13 mouse cellular contexts compared by ENCODE assay signal in the genomic region with DNA sequence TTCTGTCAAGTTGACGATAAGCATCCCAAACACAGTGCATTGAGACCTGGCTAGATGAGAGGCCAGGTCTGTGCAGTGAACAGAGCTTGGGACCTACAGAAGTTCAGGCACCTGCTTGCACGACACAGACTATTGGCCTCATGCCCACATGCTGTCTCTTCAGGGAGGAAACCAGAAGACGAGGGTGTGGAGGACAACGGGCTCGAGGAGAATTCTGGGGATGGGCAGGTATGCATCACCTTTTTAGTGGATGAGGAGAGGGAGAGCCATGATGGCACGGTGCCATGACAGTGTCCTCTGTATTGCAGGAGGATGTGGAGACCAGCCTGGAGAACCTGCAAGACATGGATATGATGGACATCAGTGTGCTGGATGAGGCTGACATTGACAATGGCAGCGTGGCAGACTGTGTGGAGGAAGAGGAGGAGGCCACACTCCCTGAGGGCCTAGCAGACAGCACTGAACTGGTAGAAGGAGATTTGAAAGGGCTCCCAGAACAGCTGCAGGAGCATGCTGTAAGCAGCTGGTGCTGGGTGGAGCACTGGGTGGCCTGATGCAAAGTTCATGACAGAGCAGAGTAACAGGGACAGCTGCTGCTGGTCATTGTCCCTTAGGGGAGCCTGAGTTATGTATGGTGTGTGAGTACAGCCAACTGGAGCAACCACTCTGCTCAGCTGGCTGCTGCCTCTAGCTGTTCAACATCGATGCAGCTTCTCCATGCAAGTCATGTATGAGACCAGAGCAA. TPM values are rescaled to one million over a fixed set of nuclear protein-coding genes. Genes with fewer than 3 reads are reported as not detected.
DNase-seq lines count a peak whose midpoint lies in the region; ATAC-seq and TF ChIP-seq lines count a peak whose summit lies in the region.
"Had no signal": no experiment of that assay in that cellular context is flagged by ENCODE, and none has a peak within 500 bp of the region (broad histone marks: within the 10 kb centered on the region; RNA-seq: fewer than 3 reads in every experiment).

No protein-coding gene starts in this region.

- peak; percentile 43 for DNase-seq in cerebellum, adult 11-12 months
- no peak for DNase-seq in cerebellum, adult 11 months
- no peak for DNase-seq in hindbrain, postnatal 0 days (ENCODE audit: low spot score)
- no peak for DNase-seq in hindbrain, embryonic 11.5 days (ENCODE audit: low spot score)
- no peak for DNase-seq in midbrain, embryonic 10.5 days (ENCODE audit: low spot score)
- DNase-seq in forebrain, embryonic 14.5 days (ENCODE audit: low spot score): no peak
- DNase-seq in adrenal gland, postnatal 10 days: no peak
- DNase-seq: adrenal gland, postnatal 25 days; forebrain, postnatal 0 days; liver, embryonic 13.5 days had no signal

- H3K4me1 ChIP-seq in hindbrain, postnatal 0 days (ENCODE audit: insufficient read depth, low read length): no peaks in the 10 kb centered on the region
- no peaks in the 10 kb centered on the region; the same call in 1 of the 2 replicates for H3K4me1 ChIP-seq in hindbrain, embryonic 11.5 days (replicated peaks; ENCODE audit: control insufficient read depth, insufficient read depth, low read length)
- peaks cover 3% of the 10 kb centered on the region; the same call in 1 of the 2 replicates for H3K4me1 ChIP-seq in midbrain, embryonic 12.5 days
- H3K4me1 ChIP-seq in midbrain, embryonic 10.5 days: peaks cover under 1% of the 10 kb centered on the region; the same call in 1 of the 2 replicates
- H3K4me1 ChIP-seq in forebrain, embryonic 14.5 days (ENCODE audit: control insufficient read depth, insufficient read depth, low read length): no peaks in the 10 kb centered on the region

- H3K36me3 ChIP-seq in hindbrain, postnatal 0 days (ENCODE audit: insufficient read depth, low read length): peaks cover 80% of the 10 kb centered on the region
- H3K36me3 ChIP-seq in hindbrain, embryonic 11.5 days (ENCODE audit: control insufficient read depth, insufficient read depth, low read length): peaks cover 44% of the 10 kb centered on the region
- peaks cover 96% of the 10 kb centered on the region for H3K36me3 ChIP-seq in midbrain, embryonic 12.5 days
- H3K36me3 ChIP-seq in midbrain, embryonic 10.5 days: peaks cover 97% of the 10 kb centered on the region
- H3K36me3 ChIP-seq in forebrain, embryonic 14.5 days (ENCODE audit: control insufficient read depth, insufficient read depth, low read length): peaks cover 96% of the 10 kb centered on the region

- WGBS in hindbrain, postnatal 0 days: 78% methylated on average over 8 of the region's 8 CpGs
- WGBS in hindbrain, embryonic 11.5 days: 94% methylated on average over 8 of the region's 8 CpGs
- 94% methylated on average over 8 of the region's 8 CpGs for WGBS in midbrain, embryonic 12.5 days
- WGBS in midbrain, embryonic 10.5 days: 94% methylated on average over 8 of the region's 8 CpGs
- WGBS in forebrain, embryonic 14.5 days: 89% methylated on average over 8 of the region's 8 CpGs

- H3K4me2 ChIP-seq in hindbrain, postnatal 0 days (ENCODE audit: low read depth, low read length): no peak overlapping the region
- no peak overlapping the region for H3K4me2 ChIP-seq in hindbrain, embryonic 11.5 days (replicated peaks; ENCODE audit: low read depth, low read length)
- no peak overlapping the region for H3K4me2 ChIP-seq in midbrain, embryonic 12.5 days (replicated peaks)
- no peak overlapping the region for H3K4me2 ChIP-seq in forebrain, embryonic 14.5 days (ENCODE audit: low read length)
- H3K4me2 ChIP-seq: liver, embryonic 13.5 days had no signal

- H3K27me3 ChIP-seq in hindbrain, postnatal 0 days (ENCODE audit: insufficient read depth, low read length): no peaks in the 10 kb centered on the region
- no peaks in the 10 kb centered on the region for H3K27me3 ChIP-seq in hindbrain, embryonic 11.5 days (ENCODE audit: control insufficient read depth, insufficient read depth, low read length)
- no peaks in the 10 kb centered on the region for H3K27me3 ChIP-seq in midbrain, embryonic 12.5 days
- H3K27me3 ChIP-seq in midbrain, embryonic 10.5 days (ENCODE audit: low read depth, poor library complexity, severe bottlenecking): no peaks in the 10 kb centered on the region
- no peaks in the 10 kb centered on the region for H3K27me3 ChIP-seq in forebrain, embryonic 14.5 days (replicated peaks; ENCODE audit: control insufficient read depth, insufficient read depth, low read length)
- H3K27me3 ChIP-seq: liver, embryonic 13.5 days had no signal

- peak; percentile 20; the same call in 1 of the 2 replicates for ATAC-seq in hindbrain, postnatal 0 days
- ATAC-seq in hindbrain, embryonic 11.5 days (ENCODE audit: low FRiP score): no peak
- 0 out of 2 replicates have a peak, but pooled peaks have one; percentile 16 for ATAC-seq in midbrain, embryonic 12.5 days (ENCODE audit: low FRiP score, low read depth)
- ATAC-seq in forebrain, embryonic 14.5 days: no peak
- ATAC-seq: forebrain, postnatal 0 days; inflammation-experienced regulatory T-cells, adult 6 months; midbrain, embryonic 16.5 days had no signal

- H3K4me3 ChIP-seq in hindbrain, postnatal 0 days (ENCODE audit: low read length): no peak overlapping the region
- H3K4me3 ChIP-seq in hindbrain, embryonic 11.5 days (ENCODE audit: low read depth, low read length): no peak overlapping the region
- no peak overlapping the region for H3K4me3 ChIP-seq in midbrain, embryonic 12.5 days
- no peak overlapping the region for H3K4me3 ChIP-seq in midbrain, embryonic 10.5 days
- no peak overlapping the region for H3K4me3 ChIP-seq in forebrain, embryonic 14.5 days (ENCODE audit: low read depth, low read length)
- H3K4me3 ChIP-seq: liver, embryonic 13.5 days had no signal

- no peak overlapping the region for H3K9ac ChIP-seq in hindbrain, postnatal 0 days (replicated peaks; ENCODE audit: low read length)
- H3K9ac ChIP-seq in hindbrain, embryonic 11.5 days (ENCODE audit: low read depth, low read length): no peak overlapping the region
- no peak overlapping the region for H3K9ac ChIP-seq in midbrain, embryonic 12.5 days (replicated peaks)
- H3K9ac ChIP-seq in forebrain, embryonic 14.5 days (ENCODE audit: low read length): no peak overlapping the region
- H3K9ac ChIP-seq: forebrain, postnatal 0 days; liver, embryonic 13.5 days had no signal

- no peaks in the 10 kb centered on the region for H3K9me3 ChIP-seq in hindbrain, postnatal 0 days (ENCODE audit: low read length)
- H3K9me3 ChIP-seq in hindbrain, embryonic 11.5 days (ENCODE audit: control insufficient read depth, low read length): no peaks in the 10 kb centered on the region
- H3K9me3 ChIP-seq in midbrain, embryonic 12.5 days: no peaks in the 10 kb centered on the region
- no peaks in the 10 kb centered on the region for H3K9me3 ChIP-seq in midbrain, embryonic 10.5 days (replicated peaks)
- H3K9me3 ChIP-seq in forebrain, embryonic 14.5 days (replicated peaks; ENCODE audit: control insufficient read depth, low read length): no peaks in the 10 kb centered on the region
- H3K9me3 ChIP-seq: liver, embryonic 13.5 days had no signal

- TF ChIP-seq CTCF in hindbrain, postnatal 0 days (IDR thresholded peaks at IDR 0.05; ENCODE audit: low read depth): no peak

- no peak overlapping the region for H3K27ac ChIP-seq in hindbrain, postnatal 0 days
- no peak overlapping the region for H3K27ac ChIP-seq in hindbrain, embryonic 11.5 days (ENCODE audit: low read depth, low read length)
- H3K27ac ChIP-seq in midbrain, embryonic 12.5 days (replicated peaks): no peak overlapping the region
- no peak overlapping the region for H3K27ac ChIP-seq in midbrain, embryonic 10.5 days (replicated peaks)
- no peak overlapping the region for H3K27ac ChIP-seq in forebrain, embryonic 14.5 days (ENCODE audit: low read depth, low read length)
- H3K27ac ChIP-seq: liver, embryonic 13.5 days had no signal

RNA-seq across cellular contexts. Expression of a gene that starts 9.1 kb away (rescaled TPM):
- 40.8 and 47.0 TPM in 2 replicates for total RNA-seq in hindbrain, postnatal 0 days (2014; rRNA removed)
- polyA plus RNA-seq in hindbrain, postnatal 0 days (2015; fragmentation: Nextera tagmentation; extraction: Ambion mirVana): 71.7 and 85.0 TPM in 2 replicates
- polyA plus RNA-seq in hindbrain, embryonic 11.5 days (2014; fragmentation: Nextera tagmentation; extraction: Ambion mirVana): 93.7 and 105 TPM in 2 replicates
- polyA plus RNA-seq in midbrain, embryonic 12.5 days (2016; fragmentation: Nextera tagmentation; extraction: Ambion mirVana): 168 and 177 TPM in 2 replicates
- 148 and 157 TPM in 2 replicates for polyA plus RNA-seq in midbrain, embryonic 10.5 days (2016; fragmentation: Nextera tagmentation; extraction: Ambion mirVana)
- 57.9 and 83.5 TPM in 2 replicates for polyA plus RNA-seq in forebrain, embryonic 14.5 days (2014; fragmentation: Nextera tagmentation; extraction: Ambion mirVana)
- 100 to 1,000 TPM in 1 of 2 experiments, 10 to 100 TPM in 1; 92.1 to 113 TPM for total RNA-seq in adrenal gland, postnatal 10 days (2021)

RNA-seq across cellular contexts. Expression of a gene that starts 9.3 kb away (rescaled TPM):
- total RNA-seq in hindbrain, postnatal 0 days (2014; rRNA removed): 34.1 and 45.2 TPM in 2 replicates
- 48.4 and 52.5 TPM in 2 replicates for polyA plus RNA-seq in hindbrain, postnatal 0 days (2015; fragmentation: Nextera tagmentation; extraction: Ambion mirVana)
- 47.6 and 56.1 TPM in 2 replicates for polyA plus RNA-seq in hindbrain, embryonic 11.5 days (2014; fragmentation: Nextera tagmentation; extraction: Ambion mirVana)
- 94.7 and 107 TPM in 2 replicates for polyA plus RNA-seq in midbrain, embryonic 12.5 days (2016; fragmentation: Nextera tagmentation; extraction: Ambion mirVana)
- polyA plus RNA-seq in midbrain, embryonic 10.5 days (2016; fragmentation: Nextera tagmentation; extraction: Ambion mirVana): 80.9 and 85.6 TPM in 2 replicates
- 28.7 and 36.7 TPM in 2 replicates for polyA plus RNA-seq in forebrain, embryonic 14.5 days (2014; fragmentation: Nextera tagmentation; extraction: Ambion mirVana)
- 100 to 1,000 TPM in 1 of 2 experiments, 10 to 100 TPM in 1; 79.8 to 124 TPM for total RNA-seq in adrenal gland, postnatal 10 days (2021)

RNA-seq across cellular contexts. Expression of a gene that starts 15.9 kb away (rescaled TPM):
- total RNA-seq in hindbrain, postnatal 0 days (2014; rRNA removed): 65.8 and 79.7 TPM in 2 replicates
- polyA plus RNA-seq in hindbrain, postnatal 0 days (2015; fragmentation: Nextera tagmentation; extraction: Ambion mirVana): 222 and 247 TPM in 2 replicates
- 184 and 192 TPM in 2 replicates for polyA plus RNA-seq in hindbrain, embryonic 11.5 days (2014; fragmentation: Nextera tagmentation; extraction: Ambion mirVana)
- 174 and 178 TPM in 2 replicates for polyA plus RNA-seq in midbrain, embryonic 12.5 days (2016; fragmentation: Nextera tagmentation; extraction: Ambion mirVana)
- polyA plus RNA-seq in midbrain, embryonic 10.5 days (2016; fragmentation: Nextera tagmentation; extraction: Ambion mirVana): 197 and 202 TPM in 2 replicates
- polyA plus RNA-seq in forebrain, embryonic 14.5 days (2014; fragmentation: Nextera tagmentation; extraction: Ambion mirVana): 192 and 251 TPM in 2 replicates
- 100 to 1,000 TPM; 468 to 485 TPM for total RNA-seq in adrenal gland, postnatal 10 days (2021)

RNA-seq across cellular contexts. Expression of a gene that starts 19.5 kb away (rescaled TPM):
- total RNA-seq in hindbrain, postnatal 0 days (2014; rRNA removed): 939 and 1,848 TPM in 2 replicates
- polyA plus RNA-seq in hindbrain, postnatal 0 days (2015; fragmentation: Nextera tagmentation; extraction: Ambion mirVana): 1,254 and 1,260 TPM in 2 replicates
- 1,258 and 1,259 TPM in 2 replicates for polyA plus RNA-seq in hindbrain, embryonic 11.5 days (2014; fragmentation: Nextera tagmentation; extraction: Ambion mirVana)
- polyA plus RNA-seq in midbrain, embryonic 12.5 days (2016; fragmentation: Nextera tagmentation; extraction: Ambion mirVana): 1,173 and 1,210 TPM in 2 replicates
- polyA plus RNA-seq in midbrain, embryonic 10.5 days (2016; fragmentation: Nextera tagmentation; extraction: Ambion mirVana): 1,286 and 1,494 TPM in 2 replicates
- 1,134 and 1,576 TPM in 2 replicates for polyA plus RNA-seq in forebrain, embryonic 14.5 days (2014; fragmentation: Nextera tagmentation; extraction: Ambion mirVana)
- 1,000 to 10,000 TPM; 1,095 to 1,101 TPM for total RNA-seq in adrenal gland, postnatal 10 days (2021)

RNA-seq across cellular contexts. Expression of a gene that starts 33.0 kb away (rescaled TPM):
- total RNA-seq in hindbrain, postnatal 0 days (2014; rRNA removed): 67.0 and 72.5 TPM in 2 replicates
- polyA plus RNA-seq in hindbrain, postnatal 0 days (2015; fragmentation: Nextera tagmentation; extraction: Ambion mirVana): 38.6 and 39.7 TPM in 2 replicates
- 43.7 and 45.4 TPM in 2 replicates for polyA plus RNA-seq in hindbrain, embryonic 11.5 days (2014; fragmentation: Nextera tagmentation; extraction: Ambion mirVana)
- polyA plus RNA-seq in midbrain, embryonic 12.5 days (2016; fragmentation: Nextera tagmentation; extraction: Ambion mirVana): 52.1 TPM in 2 replicates
- polyA plus RNA-seq in midbrain, embryonic 10.5 days (2016; fragmentation: Nextera tagmentation; extraction: Ambion mirVana): 52.4 and 54.4 TPM in 2 replicates
- polyA plus RNA-seq in forebrain, embryonic 14.5 days (2014; fragmentation: Nextera tagmentation; extraction: Ambion mirVana): 33.3 and 41.8 TPM in 2 replicates
- 100 to 1,000 TPM; 229 to 256 TPM for total RNA-seq in adrenal gland, postnatal 10 days (2021)

Comparison
In these comparisons a context has a peak if more than half of its experiments do, and no peak if none do; other contexts are left out.
1. ATAC-seq: peak in hindbrain, postnatal 0 days (single experiment) and midbrain, embryonic 12.5 days (single experiment); none in hindbrain, embryonic 11.5 days (single experiment) and forebrain, embryonic 14.5 days (single experiment).